Mouse (Mus musculus): Measurements from ENCODE around the gene Adamts13. TPM values are rescaled to one million over a fixed set of nuclear protein-coding genes. Genes with fewer than 3 reads are reported as not detected.

The Adamts13 gene
- not detected in 2 replicates for polyA plus RNA-seq (2014; fragmentation: Nextera tagmentation; extraction: Ambion mirVana)

- ATAC-seq (ENCODE audit: insufficient number of reproducible peaks, insufficient read depth, low FRiP score, low read depth): no peak
- H3K27me3 ChIP-seq (ENCODE audit: control insufficient read depth, insufficient read depth, low read length): no peaks in the 10 kb centered on the region
- no peaks in the 10 kb centered on the region for H3K36me3 ChIP-seq (ENCODE audit: control insufficient read depth, insufficient read depth, low read length)
- H3K9ac ChIP-seq (ENCODE audit: low read length): no peak within 1 kb of the TSS
- no peaks in the 10 kb centered on the region for H3K9me3 ChIP-seq (ENCODE audit: control insufficient read depth, low read length)
- no peaks in the 10 kb centered on the region for H3K4me1 ChIP-seq (ENCODE audit: control insufficient read depth in 2 of 2, insufficient read depth in 2 of 2, low read length in 2 of 2)
- WGBS: 50% methylated on average over 3 of the region's 3 CpGs
- no peak within 1 kb of the TSS for H3K4me2 ChIP-seq (ENCODE audit: low read length)
- H3K4me3 ChIP-seq (ENCODE audit: control insufficient read depth in 1 of 2, insufficient read depth in 1 of 2, low read depth in 1 of 2, low read length in 2 of 2): no peak within 1 kb of the TSS
- H3K27ac ChIP-seq (replicated peaks in 1 of 2; ENCODE audit: control insufficient read depth in 1 of 2, insufficient read depth in 1 of 2, low read depth in 2 of 2, low read length in 2 of 2): no peak within 1 kb of the TSS
These were observed at the start of gene Adamts13 for GRCm38 (mm10) chr2:26973116-26973515. Gene Adamts13 (plus strand): TSS chr2:26973416.

- Histone ChIP-seq H3K27ac (replicated peaks in 1 of 2; ENCODE audit: control insufficient read depth in 1 of 2, insufficient read depth in 1 of 2, low read depth in 2 of 2, low read length in 2 of 2) (no peak overlapping the region), H3K4me2 (ENCODE audit: low read length) (no peak overlapping the region), H3K9ac (ENCODE audit: low read length) (no peak overlapping the region), H3K4me1 (ENCODE audit: control insufficient read depth in 2 of 2, insufficient read depth in 2 of 2, low read length in 2 of 2) (peaks cover 6 to 38% of the 10 kb centered on the region in 2 experiments), H3K36me3 (ENCODE audit: control insufficient read depth, insufficient read depth, low read length) (peaks cover 90% of the 10 kb centered on the region), H3K4me3 (ENCODE audit: control insufficient read depth in 1 of 2, insufficient read depth in 1 of 2, low read depth in 1 of 2, low read length in 2 of 2) (no peak overlapping the region), H3K27me3 (ENCODE audit: control insufficient read depth, insufficient read depth, low read length) (no peaks in the 10 kb centered on the region), H3K9me3 (ENCODE audit: control insufficient read depth, low read length) (no peaks in the 10 kb centered on the region)
- ATAC-seq (ENCODE audit: insufficient number of reproducible peaks, insufficient read depth, low FRiP score, low read depth): no peak
- WGBS: 83% methylated on average over 6 of the region's 6 CpGs
These were observed 45.3 kb upstream of the Adamts13 start for GRCm38 (mm10) chr2:26927745-26928476.

GRCm38 (mm10) chr2:26930390-26930789, 42.8 kb upstream of the Adamts13 start:
- Histone ChIP-seq H3K4me3 (ENCODE audit: control insufficient read depth in 1 of 2, insufficient read depth in 1 of 2, low read depth in 1 of 2, low read length in 2 of 2) (no peak overlapping the region), H3K4me1 (ENCODE audit: control insufficient read depth in 2 of 2, insufficient read depth in 2 of 2, low read length in 2 of 2) (peaks cover 6 to 42% of the 10 kb centered on the region in 2 experiments), H3K27me3 (ENCODE audit: control insufficient read depth, insufficient read depth, low read length) (no peaks in the 10 kb centered on the region), H3K9me3 (ENCODE audit: control insufficient read depth, low read length) (no peaks in the 10 kb centered on the region), H3K27ac (replicated peaks in 1 of 2; ENCODE audit: control insufficient read depth in 1 of 2, insufficient read depth in 1 of 2, low read depth in 2 of 2, low read length in 2 of 2) (no peak overlapping the region), H3K36me3 (ENCODE audit: control insufficient read depth, insufficient read depth, low read length) (peaks cover 66% of the 10 kb centered on the region), H3K9ac (ENCODE audit: low read length) (no peak overlapping the region), H3K4me2 (ENCODE audit: low read length) (no peak overlapping the region)
- no peak for ATAC-seq (ENCODE audit: insufficient number of reproducible peaks, insufficient read depth, low FRiP score, low read depth)
- WGBS: 38% methylated on average over 1 of the region's 1 CpGs

- Histone ChIP-seq H3K36me3 (ENCODE audit: control insufficient read depth, insufficient read depth, low read length) (peaks cover 43% of the 10 kb centered on the region), H3K27ac (replicated peaks in 1 of 2; ENCODE audit: control insufficient read depth in 1 of 2, insufficient read depth in 1 of 2, low read depth in 2 of 2, low read length in 2 of 2) (peak overlapping the region; percentile 86 to 92), H3K4me1 (ENCODE audit: control insufficient read depth in 2 of 2, insufficient read depth in 2 of 2, low read length in 2 of 2) (peaks cover 6 to 41% of the 10 kb centered on the region in 2 experiments), H3K4me3 (ENCODE audit: control insufficient read depth in 1 of 2, insufficient read depth in 1 of 2, low read depth in 1 of 2, low read length in 2 of 2) (peak overlapping the region; percentile 71 to 92), H3K4me2 (ENCODE audit: low read length) (peak overlapping the region; percentile 77), H3K27me3 (ENCODE audit: control insufficient read depth, insufficient read depth, low read length) (no peaks in the 10 kb centered on the region), H3K9me3 (ENCODE audit: control insufficient read depth, low read length) (no peaks in the 10 kb centered on the region), H3K9ac (ENCODE audit: low read length) (peak overlapping the region; percentile 99)
- peak; percentile 34 for ATAC-seq (ENCODE audit: insufficient number of reproducible peaks, insufficient read depth, low FRiP score, low read depth)
- under 1% methylated on average over 45 of the region's 49 CpGs for WGBS
These were observed 40.5 kb upstream of the Adamts13 start for GRCm38 (mm10) chr2:26932473-26933303.

GRCm38 (mm10) chr2:26933304-26934055, 39.7 kb upstream of the Adamts13 start, which contains the start of the genes Surf4 and Stkld1:
Gene Surf4 (minus strand): TSS chr2:26933928.
Gene Stkld1 (plus strand): TSS chr2:26934047.
- ATAC-seq (ENCODE audit: insufficient number of reproducible peaks, insufficient read depth, low FRiP score, low read depth): peak; percentile 96
- Histone ChIP-seq H3K27ac (replicated peaks in 1 of 2; ENCODE audit: control insufficient read depth in 1 of 2, insufficient read depth in 1 of 2, low read depth in 2 of 2, low read length in 2 of 2) (peak within 1 kb of the TSS; percentile 86 to 92), H3K4me2 (ENCODE audit: low read length) (peak within 1 kb of the TSS; percentile 77), H3K4me3 (ENCODE audit: control insufficient read depth in 1 of 2, insufficient read depth in 1 of 2, low read depth in 1 of 2, low read length in 2 of 2) (peak within 1 kb of the TSS; percentile 71 to 92), H3K36me3 (ENCODE audit: control insufficient read depth, insufficient read depth, low read length) (peaks cover 35% of the 10 kb centered on the region), H3K27me3 (ENCODE audit: control insufficient read depth, insufficient read depth, low read length) (no peaks in the 10 kb centered on the region), H3K9me3 (ENCODE audit: control insufficient read depth, low read length) (no peaks in the 10 kb centered on the region), H3K9ac (ENCODE audit: low read length) (peak within 1 kb of the TSS; percentile 99), H3K4me1 (ENCODE audit: control insufficient read depth in 2 of 2, insufficient read depth in 2 of 2, low read length in 2 of 2) (peaks cover 6 to 38% of the 10 kb centered on the region in 2 experiments)
- WGBS: 1% methylated on average over 40 of the region's 70 CpGs

- Histone ChIP-seq H3K4me3 (ENCODE audit: control insufficient read depth in 1 of 2, insufficient read depth in 1 of 2, low read depth in 1 of 2, low read length in 2 of 2) (no peak overlapping the region), H3K9ac (ENCODE audit: low read length) (no peak overlapping the region), H3K9me3 (ENCODE audit: control insufficient read depth, low read length) (no peaks in the 10 kb centered on the region), H3K4me2 (ENCODE audit: low read length) (no peak overlapping the region), H3K4me1 (ENCODE audit: control insufficient read depth in 2 of 2, insufficient read depth in 2 of 2, low read length in 2 of 2) (peaks cover 4 to 22% of the 10 kb centered on the region in 2 experiments), H3K27me3 (ENCODE audit: control insufficient read depth, insufficient read depth, low read length) (no peaks in the 10 kb centered on the region), H3K27ac (replicated peaks in 1 of 2; ENCODE audit: control insufficient read depth in 1 of 2, insufficient read depth in 1 of 2, low read depth in 2 of 2, low read length in 2 of 2) (no peak overlapping the region), H3K36me3 (ENCODE audit: control insufficient read depth, insufficient read depth, low read length) (peaks cover 17% of the 10 kb centered on the region)
- no peak for ATAC-seq (ENCODE audit: insufficient number of reproducible peaks, insufficient read depth, low FRiP score, low read depth)
- 84% methylated on average over 2 of the region's 2 CpGs for WGBS
These were observed 37.9 kb upstream of the Adamts13 start for GRCm38 (mm10) chr2:26935286-26935685.

GRCm38 (mm10) chr2:26936425-26936824, 36.8 kb upstream of the Adamts13 start:
- H3K9ac ChIP-seq (ENCODE audit: low read length): no peak overlapping the region
- no peak for ATAC-seq (ENCODE audit: insufficient number of reproducible peaks, insufficient read depth, low FRiP score, low read depth)
- H3K4me1 ChIP-seq (ENCODE audit: control insufficient read depth in 2 of 2, insufficient read depth in 2 of 2, low read length in 2 of 2): peaks cover 4 to 12% of the 10 kb centered on the region in 2 experiments
- H3K9me3 ChIP-seq (ENCODE audit: control insufficient read depth, low read length): no peaks in the 10 kb centered on the region
- 59% methylated on average over 1 of the region's 1 CpGs for WGBS
- H3K4me2 ChIP-seq (ENCODE audit: low read length): no peak overlapping the region
- H3K27me3 ChIP-seq (ENCODE audit: control insufficient read depth, insufficient read depth, low read length): no peaks in the 10 kb centered on the region
- no peak overlapping the region for H3K27ac ChIP-seq (replicated peaks in 1 of 2; ENCODE audit: control insufficient read depth in 1 of 2, insufficient read depth in 1 of 2, low read depth in 2 of 2, low read length in 2 of 2)
- peaks cover 6% of the 10 kb centered on the region for H3K36me3 ChIP-seq (ENCODE audit: control insufficient read depth, insufficient read depth, low read length)
- no peak overlapping the region for H3K4me3 ChIP-seq (ENCODE audit: control insufficient read depth in 1 of 2, insufficient read depth in 1 of 2, low read depth in 1 of 2, low read length in 2 of 2)
